Mouse (Mus musculus) cerebellum, postnatal 36 days (tissue): ENCODE data around the gene Fgfr2.
A peak's percentile ranks its signal among the peaks of the same experiment; 100 is the strongest.

Experiments
- DNase-seq, 2 experiments: peaks; one replicate each; pipeline ENCODE4 v3.0.0; 2021 to 2022; ENCODE audit warnings: mixed read lengths in 2 of 2

Fgfr2 gene

DNA sequence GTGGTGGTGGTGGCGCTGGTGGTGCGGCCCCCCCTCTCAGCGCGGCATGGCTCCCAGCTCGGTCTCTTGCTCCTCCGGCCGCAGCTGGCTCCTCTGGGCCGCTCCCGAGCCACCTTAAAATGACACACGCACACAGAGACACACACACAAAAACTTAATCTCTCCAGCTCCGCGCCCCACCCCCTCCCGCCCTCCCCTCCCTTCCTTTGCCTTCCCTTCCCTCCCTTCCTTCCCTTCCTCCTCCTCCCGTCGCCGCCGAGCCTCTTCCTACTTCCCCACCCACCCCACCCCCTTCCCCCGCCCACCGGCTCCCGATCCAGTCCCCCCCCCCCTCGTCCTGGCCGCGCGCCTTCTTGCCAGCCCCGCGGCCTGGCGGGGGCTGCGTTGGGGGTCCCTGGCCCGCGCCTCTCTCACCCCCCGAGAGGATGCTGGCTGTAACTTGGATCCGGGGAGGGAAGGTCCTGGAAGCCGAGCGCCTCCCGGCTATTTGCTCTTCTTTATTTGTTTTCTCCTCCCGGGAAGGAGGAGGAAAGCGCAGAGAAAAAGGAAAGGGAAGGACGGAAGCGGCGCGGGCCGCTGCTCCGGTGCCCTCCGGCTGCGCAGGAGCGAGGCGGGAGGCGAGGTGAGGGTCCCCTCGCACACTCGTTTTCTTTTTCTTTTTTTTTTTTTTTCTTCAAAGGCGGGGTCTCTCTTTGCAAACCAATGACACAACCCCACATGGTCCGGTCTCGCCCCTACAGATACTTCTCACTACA, at the start of gene Fgfr2:
Gene Fgfr2 (minus strand): TSS at position 107 of the 755 bp plus-strand sequence.
- DNase-seq, result peak; percentile 61 to 65

DNA sequence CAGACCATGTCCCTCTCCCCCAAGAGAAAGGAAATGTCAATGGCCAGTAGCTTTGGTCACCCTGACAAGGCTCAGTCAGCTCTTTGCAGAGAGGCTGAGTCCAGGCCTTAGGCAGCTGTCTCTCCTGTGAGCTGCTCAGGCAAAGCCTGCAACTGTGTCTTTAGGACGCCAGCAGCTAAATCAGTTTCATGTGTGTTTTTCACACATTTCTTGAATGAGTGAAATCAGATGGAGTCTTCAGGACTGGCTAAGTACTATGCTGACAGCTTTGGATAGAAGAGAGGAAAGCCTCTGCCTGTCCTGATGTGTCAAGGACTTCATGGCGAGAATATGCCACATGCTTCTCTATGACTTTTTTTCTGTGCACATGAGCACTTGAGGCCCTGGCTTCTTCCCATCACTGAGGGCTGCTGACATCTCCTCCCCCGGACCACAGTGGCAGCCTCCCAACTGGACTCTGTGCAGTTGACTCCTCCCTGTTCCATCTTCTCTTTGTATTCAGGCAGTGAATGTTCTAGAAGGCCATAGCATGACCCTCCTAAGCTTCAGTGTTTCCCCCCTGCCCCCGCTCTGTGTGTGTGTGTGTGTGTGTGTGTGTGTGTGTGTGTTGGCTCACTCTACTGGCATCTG, 48.4 kb upstream of the Fgfr2 start:
- no peak for DNase-seq

DNA sequence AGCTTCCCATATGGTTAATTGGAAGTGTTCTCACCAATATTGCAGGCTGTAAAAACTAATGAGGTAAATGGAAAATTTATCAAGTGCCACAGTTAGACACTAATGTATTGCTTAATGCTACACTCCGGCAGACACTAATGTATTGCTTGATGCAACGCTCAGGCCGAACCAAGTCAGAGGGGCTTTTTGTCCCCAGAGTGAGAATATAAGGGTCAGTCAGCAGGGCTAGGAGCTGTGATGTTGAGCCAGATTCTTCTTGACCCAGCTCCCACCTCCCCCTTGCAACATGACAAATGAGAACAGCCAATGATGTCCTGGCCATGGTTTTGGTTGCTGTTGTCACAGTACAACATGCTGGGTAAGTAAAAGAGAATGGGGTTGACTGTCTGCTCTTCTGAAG, 45.8 kb upstream of the Fgfr2 start:
- no peak for DNase-seq

DNA sequence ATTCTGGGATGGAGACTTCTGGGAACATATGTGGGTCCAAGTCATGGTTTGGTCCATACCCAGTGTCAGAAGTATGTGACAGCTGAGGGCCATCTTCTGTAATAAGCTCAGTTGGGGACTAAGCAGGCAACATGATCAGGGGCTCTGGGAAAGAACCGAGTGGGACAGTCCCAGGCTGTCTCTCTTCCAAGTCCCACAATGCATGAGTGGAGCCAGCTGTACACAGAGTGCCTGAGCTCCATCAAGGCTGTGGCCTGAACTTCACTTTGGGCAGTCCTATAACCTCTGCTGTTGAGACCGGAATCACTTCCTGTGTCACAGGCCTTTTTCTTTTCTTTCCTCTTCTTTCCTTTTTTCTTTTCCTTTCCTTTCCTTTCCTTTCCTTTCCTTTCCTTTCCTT, 44.8 kb upstream of the Fgfr2 start:
- DNase-seq, result no peak

DNA sequence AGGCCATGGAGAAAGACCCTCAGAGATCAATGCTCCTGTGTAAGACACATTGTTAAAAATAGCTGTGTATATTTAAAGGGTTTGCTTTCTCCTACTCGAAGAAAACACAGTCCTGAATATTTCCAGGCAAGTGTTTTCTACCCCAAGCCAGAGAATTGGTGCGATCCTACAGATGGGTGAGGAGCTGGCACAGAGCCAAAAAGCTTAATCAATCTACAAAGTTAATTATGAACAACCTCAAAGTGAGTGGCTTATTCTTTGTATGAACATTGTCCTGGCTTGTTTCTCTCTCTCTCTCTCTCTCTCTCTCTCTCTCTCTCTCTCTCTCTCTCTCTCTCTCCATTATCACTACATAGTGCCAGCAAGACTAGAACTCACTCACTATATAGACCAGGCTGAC, 41.6 kb upstream of the Fgfr2 start:
- DNase-seq, result no peak

DNA sequence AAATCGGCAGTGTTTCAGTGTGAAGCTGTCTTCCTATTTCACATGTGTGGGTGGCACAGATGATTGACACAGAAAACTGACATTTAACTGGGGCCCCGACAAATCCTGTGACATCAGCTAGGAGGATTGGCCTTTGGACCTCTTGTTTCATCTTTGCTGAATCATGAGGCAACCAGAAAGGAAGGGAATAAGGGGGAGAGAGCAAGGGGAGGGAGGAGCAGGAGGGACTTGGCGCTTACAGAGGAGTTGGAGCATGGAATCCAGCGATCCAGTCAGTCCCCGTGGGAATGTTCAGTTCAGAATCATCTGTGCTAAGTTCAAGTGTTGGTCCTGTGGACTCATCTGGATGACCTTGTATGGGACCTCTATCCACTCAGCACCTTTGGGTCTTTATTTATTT, 39.9 kb upstream of the Fgfr2 start:
- DNase-seq, result no peak

DNA sequence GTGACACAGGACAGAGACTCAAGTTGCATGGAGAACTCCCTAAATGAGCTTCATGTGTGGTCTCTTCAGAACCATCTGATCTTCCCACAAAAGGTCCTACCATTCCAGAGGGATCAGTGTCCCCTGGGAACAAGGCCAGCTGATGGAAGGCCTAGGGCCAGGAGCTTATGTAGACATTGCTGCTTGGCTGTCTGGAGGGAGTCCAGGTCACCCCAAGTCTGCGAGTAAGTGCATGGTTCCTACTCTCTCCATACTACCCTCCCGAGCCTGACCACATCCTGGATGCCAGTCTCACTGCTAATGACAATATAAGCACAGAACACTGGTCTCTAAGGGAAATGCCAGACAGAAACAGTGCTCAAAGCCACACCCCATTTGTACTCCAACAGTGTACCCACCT, 39.0 kb upstream of the Fgfr2 start:
- no peak for DNase-seq

DNA sequence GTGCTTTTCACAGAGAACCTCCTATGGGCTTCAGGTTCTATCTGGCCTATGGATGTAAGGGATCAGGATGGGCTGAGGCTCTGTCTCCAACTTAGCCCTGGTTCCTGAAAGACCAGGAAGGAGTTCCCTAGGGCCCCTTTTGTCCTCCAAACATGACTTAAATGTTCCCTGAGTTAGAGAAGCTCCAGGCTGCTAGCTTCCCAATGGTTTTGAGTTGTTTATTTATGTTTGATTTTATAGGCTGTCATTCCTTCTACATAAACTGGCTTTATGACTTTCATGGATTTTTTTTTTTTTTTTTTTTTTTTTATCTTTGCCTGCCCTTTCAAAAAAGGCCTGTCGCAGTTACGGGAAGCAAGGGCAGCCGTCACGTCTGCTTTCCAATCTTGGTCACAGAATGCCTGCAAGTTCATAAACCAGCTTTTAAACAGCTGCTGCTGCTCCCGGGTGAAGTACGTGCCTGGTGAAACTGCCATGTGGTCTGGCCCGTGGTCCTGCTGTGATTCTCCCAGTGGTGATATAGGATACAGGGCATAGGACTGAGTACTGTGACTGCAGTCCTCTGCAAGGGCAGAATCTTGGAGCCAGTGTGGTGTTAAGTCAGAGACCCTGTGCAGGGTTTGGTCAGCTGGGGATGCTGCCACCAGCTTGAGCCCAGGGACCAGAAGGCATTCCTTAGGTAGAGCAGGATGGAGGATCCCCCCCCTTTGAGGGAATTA, 38.4 kb upstream of the Fgfr2 start:
- no peak for DNase-seq

DNA sequence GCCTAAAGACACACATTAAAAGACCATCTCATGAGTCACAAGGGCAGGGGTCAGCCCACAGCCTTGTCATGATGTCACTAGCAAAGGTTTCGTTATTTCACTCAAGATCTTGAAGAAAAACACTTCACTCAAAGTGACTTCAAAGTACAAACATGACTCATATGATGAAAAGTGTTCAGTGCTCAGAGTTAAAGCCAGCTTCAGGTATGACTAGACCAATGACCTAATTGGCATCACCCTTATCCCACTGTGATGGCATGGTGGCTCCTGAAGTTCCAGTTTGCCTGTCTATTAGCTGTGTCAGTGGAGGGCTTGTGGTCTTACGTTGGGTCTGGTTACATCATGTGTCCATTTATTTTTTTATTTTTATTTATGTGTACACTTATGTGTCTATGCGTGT, 36.4 kb upstream of the Fgfr2 start:
- DNase-seq, result no peak

DNA sequence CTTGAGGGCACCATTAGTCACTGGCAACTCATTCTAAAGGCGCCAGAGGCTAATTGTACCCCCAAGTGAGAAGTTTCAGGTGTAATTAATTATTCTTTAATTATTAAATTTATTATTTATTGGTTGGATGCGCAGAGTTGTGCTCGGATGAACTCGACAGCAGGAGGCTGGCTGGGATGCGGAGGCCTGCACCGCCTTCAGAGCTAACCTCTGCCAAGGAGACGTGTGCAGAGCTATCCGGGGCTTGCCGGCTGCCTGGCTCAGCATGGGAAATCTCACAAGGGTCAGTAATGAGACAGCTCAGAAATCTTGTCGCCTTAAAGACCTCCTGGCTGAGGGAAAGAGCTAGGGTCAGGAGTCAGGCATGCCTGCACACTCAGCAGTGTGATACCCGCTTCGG, 32.5 kb upstream of the Fgfr2 start:
- DNase-seq, result peak; percentile 18 to 20

DNA sequence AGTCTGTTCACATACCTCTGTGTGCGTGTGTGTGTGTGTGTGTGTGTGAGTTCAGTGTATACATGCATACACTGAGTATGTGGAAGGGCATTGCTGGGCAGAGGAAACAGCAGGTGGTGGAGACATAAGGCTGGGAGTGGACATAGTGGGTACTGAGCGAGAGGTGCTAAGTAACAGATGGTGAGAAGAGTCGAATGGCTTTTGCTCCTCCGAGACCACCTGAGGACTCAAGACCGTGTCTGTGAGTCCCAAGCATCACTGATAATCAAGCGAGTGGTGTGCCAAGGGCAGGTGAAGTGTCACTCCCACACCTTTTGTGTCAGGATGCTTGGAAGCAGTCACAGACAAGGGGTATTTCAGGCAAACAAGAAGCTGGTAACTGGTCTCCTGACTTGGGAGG, 31.7 kb upstream of the Fgfr2 start:
- peak; percentile 27 to 41 for DNase-seq

DNA sequence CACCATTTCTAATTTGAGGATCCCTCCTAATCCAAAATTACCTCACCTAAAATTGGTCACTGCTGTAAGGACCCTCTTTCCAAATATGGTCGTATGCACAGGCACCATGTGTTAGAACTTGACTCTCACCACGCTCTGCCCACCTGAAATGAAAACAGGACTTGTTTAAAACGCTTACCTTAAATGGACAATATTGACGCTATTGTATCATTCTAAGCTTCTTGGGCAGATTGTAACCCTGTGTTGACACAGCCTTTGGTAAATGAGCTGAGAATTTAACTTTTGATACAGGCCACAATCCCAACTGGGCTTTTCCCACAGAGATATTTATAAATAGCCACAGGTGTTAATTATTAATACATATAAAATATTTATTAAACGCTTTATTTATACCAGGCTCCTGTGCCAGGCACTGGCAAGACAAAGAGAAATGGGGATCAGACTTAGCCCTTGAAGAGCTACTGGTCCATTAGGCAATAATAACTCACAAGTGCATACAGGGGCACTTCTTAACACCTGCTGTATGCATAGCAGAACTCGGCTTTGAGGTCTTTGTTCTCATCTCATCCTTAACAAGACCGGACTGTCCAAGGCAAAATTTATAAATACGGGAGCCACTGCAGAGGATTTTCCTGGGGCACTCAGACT, 16.7 kb upstream of the Fgfr2 start:
- no peak for DNase-seq

DNA sequence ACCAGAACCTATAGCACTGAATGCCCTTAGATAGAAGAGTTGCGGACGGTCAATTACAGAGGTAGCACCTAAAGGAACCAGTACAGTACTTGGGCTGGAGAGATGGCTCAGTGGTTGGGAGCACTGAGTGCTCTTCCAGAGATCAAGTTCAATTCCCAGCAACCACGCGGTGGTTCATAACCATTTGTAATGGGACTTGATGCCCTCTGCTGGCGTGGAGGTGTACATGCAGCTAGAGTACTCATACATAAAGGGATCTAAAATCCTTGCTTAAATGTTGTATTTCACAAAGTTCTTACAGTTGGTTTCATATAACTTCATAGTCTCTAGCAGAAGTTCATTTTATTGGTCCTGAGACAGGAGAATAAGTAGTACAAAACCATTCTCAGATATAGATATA, 10.4 kb upstream of the Fgfr2 start:
- DNase-seq, result no peak

DNA sequence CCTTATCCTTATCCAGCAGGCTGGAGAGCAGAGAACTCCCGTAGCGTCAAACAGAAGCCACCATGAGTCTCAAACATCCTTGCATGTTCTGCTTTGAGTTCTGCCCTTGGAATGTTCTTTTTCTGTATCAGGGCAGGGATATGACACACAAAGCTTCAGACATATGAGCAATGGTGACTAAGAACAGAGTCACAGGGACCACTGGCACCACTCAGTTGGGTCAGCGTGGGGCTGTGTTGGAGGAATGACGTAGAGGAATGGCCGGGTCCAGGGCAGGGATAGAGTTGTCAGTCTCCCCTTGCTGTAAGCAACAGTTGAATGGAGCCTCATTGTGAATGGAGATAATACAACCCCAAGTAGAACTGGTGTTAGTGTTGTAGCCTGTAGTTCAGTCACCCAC, 9.6 kb upstream of the Fgfr2 start:
- DNase-seq, result no peak

DNA sequence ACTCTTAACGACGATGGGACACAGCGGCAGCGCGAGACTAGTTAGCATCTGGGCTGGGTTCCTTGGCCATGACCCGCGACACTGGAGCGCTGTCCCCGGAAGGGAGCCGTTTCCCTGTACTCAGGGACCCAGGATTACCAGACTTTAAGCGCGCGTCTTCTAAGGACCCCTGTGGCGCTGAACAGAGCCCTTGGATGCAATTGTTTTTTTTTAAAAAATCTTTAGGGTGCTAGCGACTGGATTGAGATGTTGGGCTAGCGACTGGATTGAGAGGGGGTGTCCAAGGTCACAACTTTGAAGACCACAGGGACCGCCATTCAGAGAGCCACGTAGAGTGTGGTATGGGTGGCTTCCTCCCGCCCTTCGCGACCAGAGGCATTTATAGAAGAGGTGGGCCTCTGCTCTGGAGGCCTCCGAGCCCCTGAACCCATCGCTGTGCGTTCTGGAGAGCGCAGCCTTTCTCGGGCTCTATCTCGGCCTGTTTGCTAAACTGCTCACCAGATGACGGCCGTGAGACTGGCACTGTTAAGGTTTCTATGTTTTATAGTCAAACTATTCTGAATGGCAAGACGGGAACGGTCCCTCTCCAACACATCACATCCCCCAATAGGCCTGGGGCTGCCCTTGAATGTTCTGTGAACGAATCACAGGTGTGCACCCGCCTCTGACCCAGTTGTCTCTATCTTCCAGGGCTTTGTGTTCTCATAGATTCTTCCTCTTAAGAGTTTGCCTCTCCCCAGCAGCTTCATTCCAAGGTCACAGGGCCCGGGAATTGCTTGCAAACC, 1.7 kb upstream of the Fgfr2 start:
- DNase-seq, result peak in 1 of 2 experiments; percentile 36

DNA sequence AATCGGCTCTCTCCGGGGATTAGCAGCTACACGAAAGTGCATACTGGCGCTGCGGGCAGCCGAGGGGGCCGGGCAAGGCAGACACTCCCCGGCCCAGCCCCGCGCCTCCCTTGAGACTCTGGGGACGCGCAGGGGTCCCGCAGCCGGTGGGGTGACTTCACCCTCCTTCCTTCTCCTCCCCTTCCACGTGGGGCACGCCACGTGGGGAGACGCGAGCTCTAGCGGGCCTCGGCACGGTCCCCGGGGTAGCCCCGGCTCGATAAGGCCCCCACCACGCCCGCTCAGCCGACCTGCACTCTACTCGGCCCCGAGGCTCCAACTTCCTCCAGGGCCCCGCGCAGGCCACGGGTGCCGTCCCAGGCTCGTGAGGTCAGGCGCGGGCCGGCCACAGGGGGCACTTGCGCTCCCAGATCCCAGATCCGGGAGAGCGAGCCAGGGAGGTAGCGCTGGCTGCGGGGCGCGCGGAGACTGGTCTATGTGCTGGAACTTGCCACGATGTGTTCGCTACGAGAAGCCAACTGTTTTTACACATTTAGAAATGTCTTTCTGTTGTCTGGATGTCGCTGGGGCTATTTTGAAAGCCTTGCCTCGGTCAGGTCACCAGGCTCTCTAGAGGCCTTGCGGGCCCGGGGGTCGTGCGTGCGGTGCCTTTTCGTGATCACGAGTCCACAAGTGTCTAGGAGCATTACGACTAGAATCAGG, 1.0 kb upstream of the Fgfr2 start, which contains the start of gene Ctbp2:
Gene Ctbp2 (minus strand): TSS at position 356 of the 702 bp plus-strand sequence.
- peak; percentile 76 to 82 for DNase-seq

DNA sequence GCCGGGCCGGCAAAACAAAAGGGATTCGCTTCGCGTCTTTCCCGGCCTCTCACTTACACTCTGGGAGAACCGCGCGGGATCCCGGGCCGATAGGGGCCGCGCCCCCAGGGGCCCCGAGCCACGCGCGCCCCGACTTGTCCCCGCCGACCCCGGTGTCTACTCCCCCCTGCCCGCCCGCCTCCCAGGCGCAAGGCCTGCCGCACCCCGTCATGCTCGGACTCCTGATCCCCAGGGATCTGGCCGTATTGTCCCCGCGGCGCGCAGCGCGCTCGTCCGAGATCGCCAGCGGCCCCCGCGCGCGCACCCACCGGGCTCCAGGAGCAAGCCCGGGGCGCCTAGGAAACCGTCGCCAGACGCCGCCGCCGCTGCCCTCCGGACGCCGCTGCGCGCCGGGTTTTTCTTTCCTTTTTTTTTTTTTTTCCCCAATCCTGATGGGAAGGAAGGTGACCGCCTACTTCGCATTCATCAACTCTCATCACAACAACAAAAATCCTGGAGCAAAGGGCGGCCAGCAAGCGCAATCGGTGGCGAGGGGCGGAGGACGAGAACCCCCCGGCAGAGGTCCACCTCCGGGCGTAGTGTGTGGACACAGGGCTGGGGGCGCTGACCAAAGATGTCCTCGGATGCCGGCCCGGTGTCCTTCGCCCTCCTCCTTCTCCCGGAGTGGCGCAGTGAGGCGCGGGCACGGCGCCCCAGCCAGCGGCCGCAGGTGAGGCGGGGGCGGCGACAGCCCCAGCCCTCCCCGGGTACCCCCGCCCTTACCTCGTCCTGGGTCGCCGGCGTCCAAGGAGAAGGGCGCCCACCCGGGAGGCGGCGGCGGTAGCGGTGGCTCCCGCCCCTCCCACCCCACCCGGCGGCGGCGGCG, 539 bp downstream of the Fgfr2 start:
- DNase-seq, result peak; percentile 61 to 65

DNA sequence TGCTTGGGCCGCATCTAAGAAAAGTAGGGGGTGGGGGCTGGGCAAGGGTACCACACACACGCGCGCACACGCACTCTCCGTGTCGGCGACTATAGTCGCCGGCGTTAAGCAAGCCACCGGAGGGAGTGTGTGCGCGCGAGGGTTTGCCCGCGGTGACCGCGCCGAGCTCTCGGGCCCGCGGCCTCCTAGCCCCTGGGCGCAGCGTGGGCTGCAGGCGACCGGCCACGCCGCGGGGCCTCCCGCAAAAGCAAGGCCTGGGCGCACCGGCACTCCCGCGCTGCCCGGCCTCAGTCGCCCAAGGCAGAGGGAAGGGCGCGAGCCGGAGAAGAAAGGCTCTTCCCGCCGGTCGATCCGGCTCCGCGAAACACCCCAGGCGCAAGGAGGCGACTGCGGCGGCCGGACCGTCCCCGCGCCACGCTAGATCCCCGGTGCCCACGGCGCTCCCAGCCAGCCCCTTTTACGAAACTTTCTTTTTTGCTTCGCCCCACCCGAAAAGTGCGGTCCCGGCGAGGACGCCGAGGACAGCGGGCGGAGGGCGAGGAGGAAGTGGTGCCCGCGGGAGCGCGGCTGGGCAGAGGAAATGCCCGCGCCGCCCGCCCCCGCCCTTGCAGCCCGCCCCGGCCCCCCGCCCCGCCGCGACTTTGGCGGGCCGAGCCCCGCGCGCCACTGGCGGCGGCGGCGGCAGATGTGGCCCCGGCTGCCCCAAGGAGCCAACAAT, 1.3 kb downstream of the Fgfr2 start:
- peak; percentile 57 to 58 for DNase-seq

DNA sequence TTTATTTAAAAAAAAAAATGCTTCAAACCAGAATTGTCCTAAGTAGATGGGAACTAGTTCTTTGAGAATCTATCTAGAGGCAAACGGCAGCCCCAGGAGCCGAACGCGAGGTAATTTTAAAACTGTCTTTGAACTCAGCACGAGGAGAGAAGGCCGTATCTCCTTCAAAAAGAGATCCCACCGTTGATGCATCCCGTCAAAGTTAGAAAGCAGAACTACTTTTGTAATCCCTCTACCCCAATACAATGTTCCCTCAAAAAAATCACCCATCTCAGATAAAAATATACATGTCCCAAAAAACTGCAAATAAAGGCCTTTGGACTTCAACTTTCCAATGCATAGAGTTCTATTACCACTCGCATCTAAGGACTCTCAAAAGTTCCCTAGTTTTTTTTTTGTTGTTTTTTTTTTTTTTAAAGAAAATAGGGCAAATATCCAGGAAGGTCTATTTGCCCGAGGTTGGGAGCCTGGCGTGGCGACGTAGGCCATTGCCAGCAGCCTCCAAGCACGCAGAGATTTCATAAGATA, 2.0 kb downstream of the Fgfr2 start:
- no peak for DNase-seq

DNA sequence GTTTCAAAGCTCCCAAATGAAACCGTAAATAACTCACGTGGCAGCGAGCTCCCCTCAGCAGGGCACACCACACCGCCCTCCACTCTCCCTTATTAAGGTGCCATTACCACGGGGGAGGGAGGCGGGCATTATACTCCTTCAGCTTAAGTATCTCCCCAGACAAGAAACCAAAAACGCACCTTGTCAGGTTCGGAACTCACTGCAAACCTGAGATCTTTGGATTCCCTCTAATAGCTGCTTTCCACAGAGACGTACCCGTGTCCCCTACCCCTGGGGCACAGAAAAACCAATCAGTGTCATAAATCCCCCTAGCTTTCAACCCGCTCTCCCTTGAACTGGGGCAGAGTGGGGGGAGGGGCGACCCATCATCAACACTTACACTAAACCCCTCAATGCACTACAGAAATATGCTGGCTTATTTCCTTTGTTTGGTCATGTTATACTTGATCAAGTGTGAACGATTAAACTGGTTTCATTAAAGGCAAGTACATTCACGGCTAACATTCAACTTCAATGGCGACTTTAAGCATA, 2.9 kb downstream of the Fgfr2 start:
- DNase-seq, result no peak
